Mouse (Mus musculus): Measurements from ENCODE around the gene Gcgr. TPM values are rescaled to one million over a fixed set of nuclear protein-coding genes. Genes with fewer than 3 reads are reported as not detected.

The Gcgr gene
- total RNA-seq, 2 experiments from 2014 or later, result not detected

GRCm38 (mm10) chr11:120528903-120529302 lies 1.6 kb upstream of the Gcgr start:
- ATAC-seq (replicated peaks; ENCODE audit: low FRiP score, low TSS enrichment, poor library complexity, severe bottlenecking), result no peak

- ATAC-seq (replicated peaks; ENCODE audit: low FRiP score, low TSS enrichment, poor library complexity, severe bottlenecking), result no peak
These were observed 1.1 kb downstream of the Gcgr start for GRCm38 (mm10) chr11:120531646-120532045.

GRCm38 (mm10) chr11:120534093-120534492 lies 3.6 kb downstream of the Gcgr start:
- no peak for ATAC-seq (replicated peaks; ENCODE audit: low FRiP score, low TSS enrichment, poor library complexity, severe bottlenecking)

- no peak for ATAC-seq (replicated peaks; ENCODE audit: low FRiP score, low TSS enrichment, poor library complexity, severe bottlenecking)
These were observed 4.6 kb downstream of the Gcgr start for GRCm38 (mm10) chr11:120535145-120535544.

GRCm38 (mm10) chr11:120535804-120536203 lies 5.3 kb downstream of the Gcgr start:
- ATAC-seq (replicated peaks; ENCODE audit: low FRiP score, low TSS enrichment, poor library complexity, severe bottlenecking), result no peak

GRCm38 (mm10) chr11:120538485-120538884 lies 8.0 kb downstream of the Gcgr start:
- ATAC-seq (replicated peaks; ENCODE audit: low FRiP score, low TSS enrichment, poor library complexity, severe bottlenecking), result no peak

- ATAC-seq (replicated peaks; ENCODE audit: low FRiP score, low TSS enrichment, poor library complexity, severe bottlenecking), result no peak
These were observed 8.4 kb downstream of the Gcgr start for GRCm38 (mm10) chr11:120538955-120539284.

GRCm38 (mm10) chr11:120539285-120540014 lies 9.0 kb downstream of the Gcgr start:
- ATAC-seq (replicated peaks; ENCODE audit: low FRiP score, low TSS enrichment, poor library complexity, severe bottlenecking), result no peak

GRCm38 (mm10) chr11:120541907-120542306 lies 11.4 kb downstream of the Gcgr start:
- no peak for ATAC-seq (replicated peaks; ENCODE audit: low FRiP score, low TSS enrichment, poor library complexity, severe bottlenecking)

- ATAC-seq (replicated peaks; ENCODE audit: low FRiP score, low TSS enrichment, poor library complexity, severe bottlenecking), result no peak
These were observed 11.9 kb downstream of the Gcgr start for GRCm38 (mm10) chr11:120542376-120542775.

- ATAC-seq (replicated peaks; ENCODE audit: low FRiP score, low TSS enrichment, poor library complexity, severe bottlenecking), result no peak
These were observed 15.5 kb downstream of the Gcgr start for GRCm38 (mm10) chr11:120545964-120546363.

- ATAC-seq (replicated peaks; ENCODE audit: low FRiP score, low TSS enrichment, poor library complexity, severe bottlenecking), result no peak; the same call in 1 of the 2 replicates
These were observed 17.0 kb downstream of the Gcgr start for GRCm38 (mm10) chr11:120547469-120547868.

- no peak for ATAC-seq (replicated peaks; ENCODE audit: low FRiP score, low TSS enrichment, poor library complexity, severe bottlenecking)
These were observed 17.7 kb downstream of the Gcgr start for GRCm38 (mm10) chr11:120548214-120548613.

- ATAC-seq (replicated peaks; ENCODE audit: low FRiP score, low TSS enrichment, poor library complexity, severe bottlenecking), result no peak
These were observed 18.3 kb downstream of the Gcgr start for GRCm38 (mm10) chr11:120548786-120549167.

GRCm38 (mm10) chr11:120549168-120549945 lies 18.9 kb downstream of the Gcgr start, which contains the start of gene Mcrip1:
Mcrip1 (minus strand) TSS chr11:120549727.
- ATAC-seq (replicated peaks; ENCODE audit: low FRiP score, low TSS enrichment, poor library complexity, severe bottlenecking), result peak; percentile 72

GRCm38 (mm10) chr11:120549986-120550809 lies 19.7 kb downstream of the Gcgr start:
- no peak for ATAC-seq (replicated peaks; ENCODE audit: low FRiP score, low TSS enrichment, poor library complexity, severe bottlenecking)

GRCm38 (mm10) chr11:120550810-120551440 lies 20.4 kb downstream of the Gcgr start, which contains the start of gene Ppp1r27:
Ppp1r27 (minus strand) TSS chr11:120551132.
- ATAC-seq (replicated peaks; ENCODE audit: low FRiP score, low TSS enrichment, poor library complexity, severe bottlenecking), result no peak

- ATAC-seq (replicated peaks; ENCODE audit: low FRiP score, low TSS enrichment, poor library complexity, severe bottlenecking), result no peak
These were observed 22.2 kb downstream of the Gcgr start for GRCm38 (mm10) chr11:120552736-120553135.

- ATAC-seq (replicated peaks; ENCODE audit: low FRiP score, low TSS enrichment, poor library complexity, severe bottlenecking), result no peak
These were observed 24.3 kb downstream of the Gcgr start for GRCm38 (mm10) chr11:120554834-120555233.
